Mouse (Mus musculus) heart, adult 2 months (tissue): Measurements from ENCODE around the gene Ipp.

ENCODE experiments used
- CTCF ChIP-seq: fragments of 200-600 bp; IDR thresholded peaks from 2 replicates; pipeline ENCODE4 v1.8.1; 2022; ENCODE audit warnings: antibody characterized with exemption, mild to moderate bottlenecking, moderate library complexity
- EP300 ChIP-seq: fragments of 200-500 bp; IDR thresholded peaks from 2 replicates; pipeline ENCODE4 v1.6.1; 2011; ENCODE audit warnings: low read depth, low read length, control low read depth; ENCODE audit not compliant: insufficient read depth
- POLR2A ChIP-seq: fragments of 200-500 bp; IDR thresholded peaks from 2 replicates; pipeline ENCODE4 v1.6.1; 2011; ENCODE audit warnings: mild to moderate bottlenecking, low read depth, low read length, control low read depth; ENCODE audit not compliant: insufficient read depth

DNA sequence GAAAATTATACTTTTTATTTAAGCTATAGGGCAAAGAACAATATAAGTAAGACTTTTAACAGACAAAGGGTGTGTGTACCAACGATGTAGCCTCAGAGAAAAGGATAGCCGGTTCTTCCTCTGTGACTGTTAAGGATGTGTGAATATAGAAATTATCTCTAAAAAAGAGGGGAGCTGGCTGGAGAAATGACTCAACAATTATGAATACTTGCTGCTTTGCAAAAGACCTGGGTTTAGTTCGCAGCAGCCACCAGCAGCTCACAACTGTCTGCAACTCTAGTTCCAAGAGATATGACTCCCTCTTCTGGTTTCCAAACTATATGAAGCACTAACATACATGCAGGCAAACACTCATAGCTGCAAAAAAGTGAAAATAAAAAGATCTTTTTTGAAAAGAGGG is 45.4 kb upstream of the Ipp start:
- TF ChIP-seq EP300 (no peak), CTCF (no peak), POLR2A (no peak)
